Mouse (Mus musculus) ES-Bruce4 (cell line): Measurements from ENCODE around the gene Tbxa2r.

Experiments used
- CTCF ChIP-seq: IDR thresholded peaks from one replicate; pipeline ENCODE4 v1.8.1; 2011; ENCODE audit warnings: low read depth, low read length
- EP300 ChIP-seq: IDR thresholded peaks from 2 replicates; pipeline ENCODE4 v1.6.1; 2011; ENCODE audit warnings: low read depth, low read length; ENCODE audit not compliant: insufficient read depth
- POLR2A ChIP-seq: IDR thresholded peaks from one replicate; pipeline ENCODE4 v1.8.1; 2011; ENCODE audit warnings: low read length; ENCODE audit not compliant: insufficient read depth

DNA sequence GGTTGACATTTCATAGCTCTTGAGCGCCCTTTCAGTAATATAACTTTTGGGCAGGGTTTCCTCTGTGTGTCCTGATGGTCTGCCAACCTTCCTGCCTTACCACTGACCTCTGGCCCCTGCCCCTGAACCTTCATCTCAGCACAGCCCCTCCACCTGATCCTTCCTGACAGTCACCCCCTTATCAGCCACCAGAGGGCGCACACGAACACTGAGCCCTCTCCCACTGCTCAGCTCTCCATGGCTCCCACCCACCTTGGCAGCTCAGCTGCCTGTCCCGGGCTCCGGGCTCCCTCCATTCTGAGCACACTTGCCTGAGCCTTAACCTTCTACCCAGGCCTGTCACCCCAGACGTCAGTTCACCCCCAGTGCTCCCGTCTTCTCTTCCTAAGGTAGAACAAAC is 39.3 kb upstream of the Tbxa2r start:
- TF ChIP-seq POLR2A (no peak), CTCF (no peak), EP300 (no peak)
